In genomic region chr14:25478257-25478656, GRCm38 (mm10) we compare ENCODE assay signal across 10 mouse cellular contexts. TPM values are rescaled to one million over a fixed set of nuclear protein-coding genes. Genes with fewer than 3 reads are reported as not detected.
DNase-seq lines count a peak whose midpoint lies in the region; ATAC-seq lines count a peak whose summit lies in the region.
"Had no signal": no experiment of that assay in that cellular context is flagged by ENCODE, and none has a peak within 500 bp of the region (broad histone marks: within the 10 kb centered on the region; RNA-seq: fewer than 3 reads in every experiment).

No protein-coding gene starts in this region.

- peaks cover 74 to 98% of the 10 kb centered on the region in 2 experiments for H3K4me1 ChIP-seq in heart, embryonic 14.5 days (ENCODE audit: control insufficient read depth in 2 of 2, insufficient read depth in 2 of 2, low read length in 2 of 2)
- H3K4me1 ChIP-seq in neural tube, embryonic 12.5 days = peaks cover 97% of the 10 kb centered on the region
- peaks cover 99% of the 10 kb centered on the region for H3K4me1 ChIP-seq in midbrain, embryonic 12.5 days

- 86% methylated on average over 5 of the region's 5 CpGs for WGBS in heart, embryonic 14.5 days
- WGBS in neural tube, embryonic 12.5 days = 56% methylated on average over 5 of the region's 5 CpGs
- 51% methylated on average over 5 of the region's 5 CpGs for WGBS in midbrain, embryonic 12.5 days

- peaks cover 3% of the 10 kb centered on the region; the same call in 1 of the 2 replicates for H3K36me3 ChIP-seq in heart, embryonic 14.5 days (ENCODE audit: control insufficient read depth, insufficient read depth, low read length)
- H3K36me3 ChIP-seq in neural tube, embryonic 12.5 days = no peaks in the 10 kb centered on the region
- 0 out of 2 replicates have a peak, but pooled peaks cover 3% of the 10 kb centered on the region for H3K36me3 ChIP-seq in midbrain, embryonic 12.5 days

- H3K4me3 ChIP-seq in heart, embryonic 14.5 days (ENCODE audit: control insufficient read depth in 1 of 2, insufficient read depth in 1 of 2, low read depth in 1 of 2, low read length in 2 of 2) = no peak overlapping the region
- H3K4me3 ChIP-seq in neural tube, embryonic 12.5 days = no peak overlapping the region
- no peak overlapping the region for H3K4me3 ChIP-seq in midbrain, embryonic 12.5 days
- H3K4me3 ChIP-seq: limb, embryonic 13.5 days had no signal

- no peak for ATAC-seq in heart, embryonic 14.5 days (ENCODE audit: insufficient number of reproducible peaks, insufficient read depth, low FRiP score, low read depth)
- no peak for ATAC-seq in neural tube, embryonic 12.5 days (ENCODE audit: low FRiP score, low read depth)
- no peak for ATAC-seq in midbrain, embryonic 12.5 days (ENCODE audit: low FRiP score, low read depth)

- H3K9ac ChIP-seq in heart, embryonic 14.5 days (ENCODE audit: low read length) = peak overlapping the region; percentile 11; the same call in 1 of the 2 replicates
- H3K9ac ChIP-seq in neural tube, embryonic 12.5 days = no peak overlapping the region
- 0 out of 2 replicates have a peak overlapping the region, but pooled peaks have one; percentile 20 for H3K9ac ChIP-seq in midbrain, embryonic 12.5 days (replicated peaks)
- H3K9ac ChIP-seq: limb, embryonic 13.5 days had no signal

- DNase-seq in heart, postnatal 14 days = no peak
- no peak for DNase-seq in neural tube, embryonic 10.5 days (ENCODE audit: extremely low spot score, low spot score)
- no peak for DNase-seq in natural killer cell, adult 2 months (ENCODE audit: low spot score in 2 of 2)
- no peak for DNase-seq in thymus, postnatal 4 days
- DNase-seq: kidney, postnatal 10 days; lung, adult 2 months had no signal

- H3K27ac ChIP-seq in heart, embryonic 14.5 days (replicated peaks in 1 of 2; ENCODE audit: control insufficient read depth in 1 of 2, insufficient read depth in 1 of 2, low read depth in 2 of 2, low read length in 2 of 2) = peak overlapping the region in 1 of 2 experiments; percentile 92; a peak in 1 of 4 replicates
- H3K27ac ChIP-seq in neural tube, embryonic 12.5 days = 0 out of 2 replicates have a peak overlapping the region, but pooled peaks have one; percentile 32
- H3K27ac ChIP-seq in midbrain, embryonic 12.5 days (replicated peaks) = peak overlapping the region; percentile 63; the same call in 1 of the 2 replicates
- H3K27ac ChIP-seq: limb, embryonic 13.5 days had no signal

- intact Hi-C loops in heart, postnatal 14 days (cut with DNase I) = no loop called here

- H3K27me3 ChIP-seq in heart, embryonic 14.5 days (ENCODE audit: control insufficient read depth, insufficient read depth, low read length) = no peaks in the 10 kb centered on the region
- no peaks in the 10 kb centered on the region for H3K27me3 ChIP-seq in neural tube, embryonic 12.5 days (replicated peaks)
- H3K27me3 ChIP-seq in midbrain, embryonic 12.5 days = no peaks in the 10 kb centered on the region
- H3K27me3 ChIP-seq: limb, embryonic 13.5 days had no signal

- no peaks in the 10 kb centered on the region for H3K9me3 ChIP-seq in heart, embryonic 14.5 days (ENCODE audit: control insufficient read depth, low read length)
- H3K9me3 ChIP-seq in neural tube, embryonic 12.5 days = no peaks in the 10 kb centered on the region
- H3K9me3 ChIP-seq in midbrain, embryonic 12.5 days = no peaks in the 10 kb centered on the region
- H3K9me3 ChIP-seq: limb, embryonic 13.5 days had no signal

- no peak overlapping the region for H3K4me2 ChIP-seq in heart, embryonic 14.5 days (ENCODE audit: low read length)
- no peak overlapping the region for H3K4me2 ChIP-seq in neural tube, embryonic 12.5 days (replicated peaks)
- no peak overlapping the region for H3K4me2 ChIP-seq in midbrain, embryonic 12.5 days (replicated peaks)
- H3K4me2 ChIP-seq: limb, embryonic 13.5 days had no signal

RNA-seq across cellular contexts. Expression of gene Zmiz1, which starts 19.3 kb away (rescaled TPM):
- polyA plus RNA-seq in heart, embryonic 14.5 days (2014; fragmentation: Nextera tagmentation; extraction: Ambion mirVana) = 27.7 and 31.3 TPM in 2 replicates
- 10 to 100 TPM; 53.9 to 59.4 TPM for total RNA-seq in heart, postnatal 14 days (2021)
- 62.2 and 63.4 TPM in 2 replicates for polyA plus RNA-seq in neural tube, embryonic 12.5 days (2016; fragmentation: Nextera tagmentation; extraction: Ambion mirVana)
- 79.4 and 82.5 TPM in 2 replicates for polyA plus RNA-seq in midbrain, embryonic 12.5 days (2016; fragmentation: Nextera tagmentation; extraction: Ambion mirVana)
